Mouse (Mus musculus): ENCODE measurements around the gene Mcam.

DNA sequence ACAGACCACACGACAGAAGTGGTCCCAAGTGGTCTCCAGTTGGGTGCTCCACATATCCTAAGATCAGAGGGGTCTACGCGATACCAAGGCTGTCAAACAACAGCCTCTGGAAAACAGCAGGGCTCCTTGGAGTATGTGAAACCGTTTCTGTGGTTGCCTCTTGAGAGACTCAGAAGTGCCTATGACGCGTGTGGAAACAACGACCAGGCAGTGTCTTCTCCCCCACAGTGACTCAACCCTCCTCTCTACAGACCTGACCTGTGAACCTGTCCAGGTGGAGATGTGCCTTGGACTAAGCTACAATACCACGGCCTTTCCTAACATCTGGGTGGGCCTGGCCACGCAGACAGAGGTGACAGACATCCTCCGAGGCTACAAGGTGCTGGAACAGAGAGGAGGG lies 28.5 kb upstream of the Mcam start:
- TF ChIP-seq CTCF (IDR thresholded peaks at IDR 0.05; ENCODE audit: control insufficient read depth, insufficient read depth, insufficient read length) (no peak), MYOD1 (IDR thresholded peaks at IDR 0.05; ENCODE audit: control insufficient read depth, insufficient read length, low read depth) (no peak), MAX (IDR thresholded peaks at IDR 0.05) (no peak), USF1 (IDR thresholded peaks at IDR 0.05; ENCODE audit: low read depth) (no peak), FOSL1 (IDR thresholded peaks at IDR 0.05; ENCODE audit: insufficient read depth, low read length, poor library complexity, severe bottlenecking) (no peak), CEBPB (IDR thresholded peaks at IDR 0.05; ENCODE audit: low read depth) (no peak), MYOG (IDR thresholded peaks at IDR 0.05; ENCODE audit: control insufficient read depth, extremely low read depth, insufficient read length) (no peak)

Measured in C2C12 (cell line).